Mouse (Mus musculus): ENCODE measurements around the gene Carnmt1.

GRCm38 (mm10) chr19:18655999-18656398 lies 14.6 kb upstream of the Carnmt1 start:
- no peak for TF ChIP-seq CTCF (IDR thresholded peaks at IDR 0.05; ENCODE audit: insufficient read depth, low read length)
- TF ChIP-seq POLR2A (IDR thresholded peaks at IDR 0.05; ENCODE audit: borderline replicate concordance, extremely low read depth, low read depth, low read length), result no peak
